ENCODE assay signal across 8 mouse cellular contexts in the genomic region with DNA sequence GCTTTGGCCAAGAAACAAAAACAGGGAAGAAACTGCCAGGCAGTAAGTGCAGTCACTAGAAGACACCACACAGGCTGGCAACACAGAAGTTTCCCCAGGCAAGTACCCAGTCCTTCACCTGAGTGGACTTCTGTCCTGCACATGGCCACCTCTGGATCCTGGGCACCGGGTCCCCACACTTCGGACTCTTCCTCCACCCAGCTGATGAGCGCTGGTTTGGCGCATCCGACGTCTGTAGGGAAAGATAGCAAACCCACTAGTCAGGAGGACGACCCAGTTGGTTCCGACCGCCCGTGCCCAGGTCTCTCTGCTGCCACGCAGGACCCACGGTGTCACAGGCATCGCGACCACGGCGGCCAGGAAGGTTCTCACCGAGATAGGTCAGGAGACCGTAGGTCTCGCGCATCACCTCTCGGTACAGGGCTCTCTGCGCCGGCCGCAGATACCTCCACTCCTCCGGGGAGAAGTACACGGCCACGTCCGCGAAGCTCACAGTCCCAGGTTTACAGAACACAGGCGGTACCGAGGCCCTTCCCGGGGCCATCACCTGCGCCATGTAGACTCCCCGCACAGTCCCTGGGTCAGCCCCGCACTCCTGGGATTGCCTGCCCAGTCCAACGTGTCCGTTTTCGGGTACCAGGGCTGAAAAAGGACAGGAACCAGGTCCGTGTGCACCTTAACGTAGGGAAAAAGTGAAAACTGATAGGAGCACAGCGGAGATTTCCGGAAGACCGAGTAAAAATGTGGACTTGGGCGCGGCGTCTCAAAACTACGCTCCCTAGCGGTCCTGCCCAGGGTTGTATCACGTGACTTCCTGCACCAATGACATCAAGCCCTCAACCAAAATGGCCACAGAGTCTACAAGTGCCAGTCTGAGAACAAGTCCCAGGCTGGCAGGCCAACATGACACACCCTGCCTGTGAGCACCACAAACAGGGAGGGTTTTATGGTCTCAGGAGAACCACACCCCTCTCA. TPM values are rescaled to one million over a fixed set of nuclear protein-coding genes. Genes with fewer than 3 reads are reported as not detected.
A peak's percentile ranks its signal among the peaks of the same experiment; 100 is the strongest.
DNase-seq lines count a peak whose midpoint lies in the region; ATAC-seq lines count a peak whose summit lies in the region.
"Not testable (repeated sequence)": the region's sequence is repeated elsewhere in the genome, so short reads cannot be mapped to it uniquely, and the experiment has no call there.

A gene (minus strand): TSS at position 780 of the 975 bp plus-strand sequence.

- peak; percentile 83 to 84 for DNase-seq in CD8-positive naive resting alpha-beta T cell, adult 2 months (ENCODE audit: low read depth in 2 of 2, low spot score in 2 of 2)
- DNase-seq in c-Kit-positive CD71-negative TER-119-negative erythroid progenitor cells, embryonic 14.5 days (ENCODE audit: low read depth): peak; percentile 95
- DNase-seq in forebrain, embryonic 10.5 days (ENCODE audit: extremely low spot score, low spot score): peak; percentile 86
- peak; percentile 97 to 98 for DNase-seq in kidney, postnatal 36 days
- DNase-seq in telencephalon, adult 2 months (ENCODE audit: low read depth, low spot score): peak; percentile 91

- WGBS in forebrain, embryonic 10.5 days: 4% methylated on average over 49 of the region's 49 CpGs
- WGBS in heart, embryonic 16.5 days: under 1% methylated on average over 47 of the region's 49 CpGs
- WGBS in liver, embryonic 15.5 days (ENCODE audit: insufficient replicate concordance): under 1% methylated on average over 49 of the region's 49 CpGs
- WGBS in neural tube, embryonic 12.5 days: 3% methylated on average over 49 of the region's 49 CpGs

- H3K36me3 ChIP-seq in forebrain, embryonic 10.5 days (replicated peaks): peaks cover 31% of the 10 kb centered on the region
- H3K36me3 ChIP-seq in heart, embryonic 16.5 days (ENCODE audit: control insufficient read depth, insufficient read depth); liver, embryonic 15.5 days (replicated peaks): not testable (repeated sequence)
- H3K36me3 ChIP-seq in neural tube, embryonic 12.5 days: peaks cover 15% of the 10 kb centered on the region

- H3K4me3 ChIP-seq in forebrain, embryonic 10.5 days: peak within 1 kb of the TSS; percentile 75
- H3K4me3 ChIP-seq in heart, embryonic 16.5 days (ENCODE audit: low read length): peak within 1 kb of the TSS; percentile 87
- peak within 1 kb of the TSS; percentile 70 for H3K4me3 ChIP-seq in liver, embryonic 15.5 days (replicated peaks)
- peak within 1 kb of the TSS; percentile 59 for H3K4me3 ChIP-seq in neural tube, embryonic 12.5 days

- ATAC-seq in heart, embryonic 16.5 days (replicated peaks; ENCODE audit: extremely low read depth, insufficient read depth, low FRiP score): peak; percentile 93
- ATAC-seq in liver, embryonic 15.5 days (ENCODE audit: insufficient read depth): peak; percentile 94
- peak; percentile 89 for ATAC-seq in neural tube, embryonic 12.5 days (ENCODE audit: low FRiP score, low read depth)

- peak within 1 kb of the TSS; percentile 86 for H3K27ac ChIP-seq in forebrain, embryonic 10.5 days
- H3K27ac ChIP-seq in heart, embryonic 16.5 days (ENCODE audit: low read length): peak within 1 kb of the TSS; percentile 59
- peak within 1 kb of the TSS; percentile 79 for H3K27ac ChIP-seq in liver, embryonic 15.5 days (replicated peaks)
- not testable (repeated sequence) for H3K27ac ChIP-seq in neural tube, embryonic 12.5 days

- peak within 1 kb of the TSS; percentile 91 for H3K9ac ChIP-seq in heart, embryonic 16.5 days (ENCODE audit: low read length)
- peak within 1 kb of the TSS; percentile 72 for H3K9ac ChIP-seq in liver, embryonic 15.5 days
- peak within 1 kb of the TSS; percentile 70 for H3K9ac ChIP-seq in neural tube, embryonic 12.5 days

- not testable (repeated sequence) for H3K27me3 ChIP-seq in forebrain, embryonic 10.5 days (ENCODE audit: poor library complexity, severe bottlenecking); heart, embryonic 16.5 days (ENCODE audit: control insufficient read depth, insufficient read depth, low read length); liver, embryonic 15.5 days; neural tube, embryonic 12.5 days (replicated peaks)

- not testable (repeated sequence) for H3K4me1 ChIP-seq in forebrain, embryonic 10.5 days; heart, embryonic 16.5 days (ENCODE audit: control insufficient read depth, insufficient read depth, low read length); neural tube, embryonic 12.5 days
- H3K4me1 ChIP-seq in liver, embryonic 15.5 days (replicated peaks): peaks cover 34% of the 10 kb centered on the region

- peak within 1 kb of the TSS; percentile 71 for H3K4me2 ChIP-seq in heart, embryonic 16.5 days (ENCODE audit: low read depth, low read length)
- H3K4me2 ChIP-seq in liver, embryonic 15.5 days: peak within 1 kb of the TSS; percentile 84
- peak within 1 kb of the TSS; percentile 80 for H3K4me2 ChIP-seq in neural tube, embryonic 12.5 days (replicated peaks)

- not testable (repeated sequence) for H3K9me3 ChIP-seq in forebrain, embryonic 10.5 days; heart, embryonic 16.5 days (replicated peaks; ENCODE audit: control insufficient read depth, low read length); liver, embryonic 15.5 days (replicated peaks); neural tube, embryonic 12.5 days

RNA-seq across cellular contexts. Expression of the gene that starts here (rescaled TPM):
- 7.6 TPM in 2 replicates for polyA plus RNA-seq in forebrain, embryonic 10.5 days (2016; fragmentation: Nextera tagmentation; extraction: Ambion mirVana)
- polyA plus RNA-seq in heart, embryonic 16.5 days (2015; fragmentation: Nextera tagmentation; extraction: Ambion mirVana): 5.3 and 5.5 TPM in 2 replicates
- 1.8 and 2.3 TPM in 2 replicates for polyA plus RNA-seq in liver, embryonic 15.5 days (2015; fragmentation: Nextera tagmentation; extraction: Ambion mirVana)
- 7.2 and 8.3 TPM in 2 replicates for polyA plus RNA-seq in neural tube, embryonic 12.5 days (2016; fragmentation: Nextera tagmentation; extraction: Ambion mirVana)
